Mouse (Mus musculus) lung, postnatal 0 days (tissue): ENCODE measurements at regions not wholly inside any gene's neighbourhood (a gene's known extent, or its start where the extent isn't known, plus 50 kb on each side); places are given as distances from the start of the nearest gene placed in this dataset.

Source experiments
- CTCF ChIP-seq: IDR thresholded peaks from 2 replicates; pipeline ENCODE4 v1.5.1; 2016; ENCODE audit warnings: antibody characterized with exemption, mild to moderate bottlenecking
- EP300 ChIP-seq: IDR thresholded peaks from 2 replicates; pipeline ENCODE4 v1.6.1; 2016; ENCODE audit warnings: antibody characterized with exemption, mild to moderate bottlenecking, control low read depth

GRCm38 (mm10) chr19:26938911-26939310 is 53.2 kb downstream of the Gm815 start:
- TF ChIP-seq CTCF (no peak), EP300 (no peak)
